Mouse (Mus musculus) liver, embryonic 15.5 days (tissue): ENCODE data around the gene Msi2. TPM values are rescaled to one million over a fixed set of nuclear protein-coding genes. Genes with fewer than 3 reads are reported as not detected.

ENCODE experiments used
- ATAC-seq: fragments of 200-750 bp; cut with Nextera tagmentation; 2 replicates; pipeline ENCODE4 v1.8.0; 2017; ENCODE audit warnings: moderate number of reproducible peaks, mild to moderate bottlenecking, moderate library complexity; ENCODE audit not compliant: insufficient read depth
- H3K27ac ChIP-seq: fragments of 300-500 bp; sonication (generic); replicated peaks from 2 replicates; pipeline ENCODE4 v1.5.1; 2015; ENCODE audit warnings: mild to moderate bottlenecking, inconsistent platforms
- H3K27me3 ChIP-seq: fragments of 300-500 bp; sonication (generic); 2 replicates; pipeline ENCODE4 v1.6.1; 2015; ENCODE audit warnings: mild to moderate bottlenecking, inconsistent platforms
- H3K36me3 ChIP-seq: fragments of 300-500 bp; sonication (generic); replicated peaks from 2 replicates; pipeline ENCODE4 v1.6.1; 2015; ENCODE audit warnings: moderate library complexity, mild to moderate bottlenecking, inconsistent platforms
- H3K4me1 ChIP-seq: fragments of 300-500 bp; sonication (generic); replicated peaks from 2 replicates; pipeline ENCODE4 v1.6.1; 2015; ENCODE audit warnings: inconsistent platforms
- H3K4me2 ChIP-seq: fragments of 300-500 bp; sonication (generic); 2 replicates; pipeline ENCODE4 v1.6.1; 2015; ENCODE audit warnings: moderate library complexity, mild to moderate bottlenecking, inconsistent platforms
- H3K4me3 ChIP-seq: fragments of 300-500 bp; sonication (generic); replicated peaks from 2 replicates; pipeline ENCODE4 v1.5.1; 2015; ENCODE audit warnings: mild to moderate bottlenecking, inconsistent platforms
- H3K9ac ChIP-seq: fragments of 300-500 bp; sonication (generic); 2 replicates; pipeline ENCODE4 v1.6.1; 2015; ENCODE audit warnings: moderate library complexity, mild to moderate bottlenecking, inconsistent platforms
- H3K9me3 ChIP-seq: fragments of 300-500 bp; sonication (generic); replicated peaks from 2 replicates; pipeline ENCODE4 v1.6.1; 2016; ENCODE audit warnings: inconsistent platforms
- WGBS: fragments of 180-500 bp; shearing (Covaris S2); methylation state at CpG from one replicate; pipeline ENCODE4 v1.1.7; 2015; ENCODE audit warnings: mixed read lengths; ENCODE audit not compliant: insufficient replicate concordance; 5-methylcytosine and 5-hydroxymethylcytosine counted together
- polyA plus RNA-seq: library from polyadenylated mRNA; unstranded; fragments of >200 nt; fragmentation: Nextera tagmentation; extraction: Ambion mirVana; gene quantifications from 2 replicates; pipeline ENCODE4 v1.2.1, GENCODE M21; 2015

Gene Msi2
- polyA plus RNA-seq, 1 experiment from 2014 or later: 3.1 TPM

GRCm38 (mm10) chr11:88386916-88387315 is 331.4 kb downstream of the Msi2 start:
- H3K9me3 ChIP-seq: no peaks in the 10 kb centered on the region
- no peak overlapping the region for H3K4me2 ChIP-seq
- ATAC-seq: peak; percentile 73
- peaks cover 12% of the 10 kb centered on the region; the same call in 1 of the 2 replicates for H3K4me1 ChIP-seq
- H3K27ac ChIP-seq: peak overlapping the region; percentile 57
- no peaks in the 10 kb centered on the region for H3K36me3 ChIP-seq
- WGBS: 69% methylated on average over 4 of the region's 4 CpGs
- H3K27me3 ChIP-seq: no peaks in the 10 kb centered on the region
- no peak overlapping the region for H3K4me3 ChIP-seq
- no peak overlapping the region for H3K9ac ChIP-seq

GRCm38 (mm10) chr11:88382449-88382848 is 335.9 kb downstream of the Msi2 start:
- no peak overlapping the region for H3K4me3 ChIP-seq
- no peak overlapping the region for H3K9ac ChIP-seq
- WGBS: 72% methylated on average over 9 of the region's 9 CpGs
- ATAC-seq: no peak
- no peaks in the 10 kb centered on the region for H3K27me3 ChIP-seq
- H3K4me2 ChIP-seq: no peak overlapping the region
- no peaks in the 10 kb centered on the region for H3K9me3 ChIP-seq
- H3K36me3 ChIP-seq: no peaks in the 10 kb centered on the region
- H3K27ac ChIP-seq: no peak overlapping the region
- peaks cover 11% of the 10 kb centered on the region; the same call in 1 of the 2 replicates for H3K4me1 ChIP-seq

GRCm38 (mm10) chr11:88381145-88381909 is 337.0 kb downstream of the Msi2 start:
- no peaks in the 10 kb centered on the region for H3K27me3 ChIP-seq
- no peak overlapping the region for H3K4me3 ChIP-seq
- 0 out of 2 replicates have a peak, but pooled peaks cover 2% of the 10 kb centered on the region for H3K36me3 ChIP-seq
- no peak overlapping the region for H3K27ac ChIP-seq
- no peaks in the 10 kb centered on the region for H3K9me3 ChIP-seq
- H3K4me2 ChIP-seq: no peak overlapping the region
- WGBS: 55% methylated on average over 12 of the region's 14 CpGs
- H3K9ac ChIP-seq: no peak overlapping the region
- no peak for ATAC-seq
- peaks cover 2% of the 10 kb centered on the region; the same call in 1 of the 2 replicates for H3K4me1 ChIP-seq

- 66% methylated on average over 2 of the region's 2 CpGs for WGBS
- H3K4me1 ChIP-seq: no peaks in the 10 kb centered on the region
- no peak for ATAC-seq
Observed at GRCm38 (mm10) chr11:88379635-88380034, 338.7 kb downstream of the Msi2 start.

GRCm38 (mm10) chr11:88378686-88379339 is 339.5 kb downstream of the Msi2 start:
- 72% methylated on average over 9 of the region's 9 CpGs for WGBS
- no peak overlapping the region for H3K27ac ChIP-seq
- H3K4me3 ChIP-seq: no peak overlapping the region
- no peak for ATAC-seq
- no peaks in the 10 kb centered on the region for H3K9me3 ChIP-seq
- H3K9ac ChIP-seq: no peak overlapping the region
- no peak overlapping the region for H3K4me2 ChIP-seq
- no peaks in the 10 kb centered on the region for H3K27me3 ChIP-seq
- H3K36me3 ChIP-seq: 0 out of 2 replicates have a peak, but pooled peaks cover 2% of the 10 kb centered on the region
- no peaks in the 10 kb centered on the region; the same call in 1 of the 2 replicates for H3K4me1 ChIP-seq

More at GRCm38 (mm10) chr11:88379635-88380034, 338.7 kb downstream of the Msi2 start:
- H3K4me3 ChIP-seq: no peak overlapping the region
- H3K9me3 ChIP-seq: no peaks in the 10 kb centered on the region
- H3K27me3 ChIP-seq: no peaks in the 10 kb centered on the region
- H3K4me2 ChIP-seq: no peak overlapping the region
- 0 out of 2 replicates have a peak, but pooled peaks cover 2% of the 10 kb centered on the region for H3K36me3 ChIP-seq
- no peak overlapping the region for H3K27ac ChIP-seq
- no peak overlapping the region for H3K9ac ChIP-seq

- H3K9ac ChIP-seq: no peak overlapping the region
- H3K27ac ChIP-seq: no peak overlapping the region
- H3K27me3 ChIP-seq: no peaks in the 10 kb centered on the region
- H3K36me3 ChIP-seq: 0 out of 2 replicates have a peak, but pooled peaks cover 2% of the 10 kb centered on the region
- no peaks in the 10 kb centered on the region for H3K9me3 ChIP-seq
- H3K4me2 ChIP-seq: no peak overlapping the region
- no peak for ATAC-seq
- peaks cover 6% of the 10 kb centered on the region for H3K4me1 ChIP-seq
- 65% methylated on average over 4 of the region's 4 CpGs for WGBS
- H3K4me3 ChIP-seq: no peak overlapping the region
Observed at GRCm38 (mm10) chr11:88372589-88372988, 345.7 kb downstream of the Msi2 start.

GRCm38 (mm10) chr11:88369898-88370297 is 348.4 kb downstream of the Msi2 start:
- Histone ChIP-seq H3K27ac (no peak overlapping the region), H3K4me2 (no peak overlapping the region)
- 60% methylated on average over 3 of the region's 3 CpGs for WGBS

GRCm38 (mm10) chr11:88367501-88367900 is 350.8 kb downstream of the Msi2 start:
- WGBS: 24% methylated on average over 4 of the region's 4 CpGs

More at GRCm38 (mm10) chr11:88369898-88370297, 348.4 kb downstream of the Msi2 start:
- Histone ChIP-seq H3K4me1 (peaks cover 26% of the 10 kb centered on the region), H3K9ac (no peak overlapping the region), H3K36me3 (no peaks in the 10 kb centered on the region; the same call in none of the 2 replicates), H3K9me3 (no peaks in the 10 kb centered on the region), H3K27me3 (no peaks in the 10 kb centered on the region), H3K4me3 (no peak overlapping the region)
- no peak for ATAC-seq

GRCm38 (mm10) chr11:88365914-88366540 is 352.3 kb downstream of the Msi2 start:
- WGBS: 75% methylated on average over 2 of the region's 2 CpGs
- Histone ChIP-seq H3K4me1 (peaks cover 30% of the 10 kb centered on the region), H3K4me3 (no peak overlapping the region), H3K9me3 (no peaks in the 10 kb centered on the region), H3K27ac (no peak overlapping the region), H3K27me3 (no peaks in the 10 kb centered on the region), H3K9ac (no peak overlapping the region), H3K36me3 (no peaks in the 10 kb centered on the region; the same call in none of the 2 replicates), H3K4me2 (no peak overlapping the region)
- no peak for ATAC-seq

More at GRCm38 (mm10) chr11:88367501-88367900, 350.8 kb downstream of the Msi2 start:
- H3K27me3 ChIP-seq: no peaks in the 10 kb centered on the region
- H3K27ac ChIP-seq: no peak overlapping the region
- no peaks in the 10 kb centered on the region for H3K9me3 ChIP-seq
- no peaks in the 10 kb centered on the region; the same call in none of the 2 replicates for H3K36me3 ChIP-seq
- no peak overlapping the region for H3K4me3 ChIP-seq
- peaks cover 30% of the 10 kb centered on the region for H3K4me1 ChIP-seq
- no peak overlapping the region for H3K4me2 ChIP-seq
- no peak overlapping the region for H3K9ac ChIP-seq
- peak; percentile 73 for ATAC-seq

GRCm38 (mm10) chr11:88364231-88364630 is 354.1 kb downstream of the Msi2 start:
- no peak overlapping the region for H3K4me3 ChIP-seq
- no peaks in the 10 kb centered on the region for H3K27me3 ChIP-seq
- H3K9me3 ChIP-seq: no peaks in the 10 kb centered on the region
- WGBS: 61% methylated on average over 3 of the region's 3 CpGs
- H3K4me1 ChIP-seq: peaks cover 37% of the 10 kb centered on the region
- ATAC-seq: no peak
- no peak overlapping the region for H3K9ac ChIP-seq
- no peak overlapping the region for H3K4me2 ChIP-seq
- H3K27ac ChIP-seq: no peak overlapping the region
- no peaks in the 10 kb centered on the region; the same call in none of the 2 replicates for H3K36me3 ChIP-seq

- H3K9me3 ChIP-seq: no peaks in the 10 kb centered on the region
- H3K36me3 ChIP-seq: no peaks in the 10 kb centered on the region; the same call in none of the 2 replicates
- H3K4me1 ChIP-seq: peaks cover 45% of the 10 kb centered on the region
- H3K27ac ChIP-seq: no peak overlapping the region
- H3K4me2 ChIP-seq: no peak overlapping the region
- 76% methylated on average over 14 of the region's 14 CpGs for WGBS
- no peak for ATAC-seq
- H3K27me3 ChIP-seq: no peaks in the 10 kb centered on the region
- no peak overlapping the region for H3K9ac ChIP-seq
- no peak overlapping the region for H3K4me3 ChIP-seq
Observed at GRCm38 (mm10) chr11:88363481-88363880, 354.8 kb downstream of the Msi2 start.
